Mouse (Mus musculus): ENCODE results near the gene Olfr1270.

DNA sequence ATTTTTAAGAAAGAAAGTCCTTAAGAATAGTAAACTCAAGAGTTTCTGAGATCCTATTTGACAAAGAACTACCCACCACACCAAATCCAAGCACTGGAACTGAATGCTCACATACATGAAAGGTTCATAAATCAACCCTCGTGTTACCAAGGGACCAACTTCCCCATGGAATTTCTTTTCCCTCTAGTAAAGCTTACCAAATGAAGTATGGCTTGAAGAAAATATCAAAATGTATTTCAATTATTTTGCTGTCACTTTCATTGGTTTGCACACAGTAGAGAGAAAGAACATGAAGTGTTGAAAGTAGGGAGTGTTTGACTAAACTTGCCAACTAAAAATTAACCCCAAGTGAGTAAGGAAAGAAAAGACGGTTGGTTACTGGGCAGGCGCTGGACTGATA, at the start of gene Olfr1270:
- TF ChIP-seq CTCF (IDR thresholded peaks at IDR 0.05 in 2 of 3, conservative IDR thresholded peaks at IDR 0.05 in 1 of 3; ENCODE audit: control insufficient read depth in 1 of 3, insufficient read depth in 1 of 3, low read depth in 2 of 3, low read length in 3 of 3, poor library complexity in 1 of 3, severe bottlenecking in 1 of 3) (no peak), USF1 (IDR thresholded peaks at IDR 0.05; ENCODE audit: low read depth, low read length) (no peak), NELFE (IDR thresholded peaks at IDR 0.05; ENCODE audit: low read depth, low read length) (no peak), RCOR1 (IDR thresholded peaks at IDR 0.05; ENCODE audit: low read depth, low read length) (no peak), ZKSCAN1 (IDR thresholded peaks at IDR 0.05; ENCODE audit: low read depth, low read length) (no peak)

All from MEL (cell line).